Mouse (Mus musculus): ENCODE measurements around the gene Hikeshi.

GRCm38 (mm10) chr7:89891856-89892255, 49.1 kb downstream of the Hikeshi start:
- TF ChIP-seq CTCF (conservative IDR thresholded peaks at IDR 0.05; ENCODE audit: low read length) (peak; percentile 44), NANOG (IDR thresholded peaks at IDR 0.05; ENCODE audit: borderline replicate concordance, low read length) (no peak), POU5F1 (IDR thresholded peaks at IDR 0.05; ENCODE audit: borderline replicate concordance, low read length) (no peak)
